Mouse (Mus musculus): Measurements from ENCODE around the gene Dusp10.

The Dusp10 gene

DNA sequence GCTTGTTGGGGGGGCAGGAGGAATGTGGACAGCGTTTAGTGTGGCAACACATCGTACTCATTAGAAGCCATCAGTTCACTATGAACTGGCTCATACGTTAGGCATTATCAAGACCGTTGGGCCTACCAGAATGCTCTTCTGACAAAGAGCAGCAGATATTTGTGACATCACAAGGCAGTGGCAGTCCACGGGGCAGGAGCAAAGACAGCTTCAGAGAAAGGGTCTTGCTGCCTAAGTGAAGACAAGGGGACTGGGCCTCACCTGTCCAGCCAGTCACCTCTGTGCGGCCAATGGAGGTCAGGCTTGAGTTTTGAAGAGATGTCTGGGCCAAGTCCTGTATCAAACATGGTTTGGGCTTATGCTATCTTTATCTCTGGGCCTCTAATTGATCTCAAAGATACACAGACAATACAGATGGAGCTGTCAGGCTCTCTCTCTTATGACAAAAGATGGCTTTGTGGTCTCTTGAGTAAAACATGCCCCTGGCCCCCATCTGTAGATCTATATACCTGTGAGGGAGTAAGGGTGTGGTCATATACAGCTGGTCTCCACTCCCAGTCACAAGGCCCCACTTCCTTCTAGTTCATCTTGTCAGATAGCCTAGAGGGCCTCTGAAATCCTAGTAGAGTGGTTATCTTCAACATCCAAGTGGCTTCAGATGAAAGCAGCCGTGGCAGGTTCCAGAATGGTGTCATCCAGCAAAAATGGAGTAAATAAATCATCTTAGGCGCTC lies 17.1 kb downstream of the Dusp10 start:
- DNase-seq (ENCODE audit: low spot score in 2 of 2): no peak

DNA sequence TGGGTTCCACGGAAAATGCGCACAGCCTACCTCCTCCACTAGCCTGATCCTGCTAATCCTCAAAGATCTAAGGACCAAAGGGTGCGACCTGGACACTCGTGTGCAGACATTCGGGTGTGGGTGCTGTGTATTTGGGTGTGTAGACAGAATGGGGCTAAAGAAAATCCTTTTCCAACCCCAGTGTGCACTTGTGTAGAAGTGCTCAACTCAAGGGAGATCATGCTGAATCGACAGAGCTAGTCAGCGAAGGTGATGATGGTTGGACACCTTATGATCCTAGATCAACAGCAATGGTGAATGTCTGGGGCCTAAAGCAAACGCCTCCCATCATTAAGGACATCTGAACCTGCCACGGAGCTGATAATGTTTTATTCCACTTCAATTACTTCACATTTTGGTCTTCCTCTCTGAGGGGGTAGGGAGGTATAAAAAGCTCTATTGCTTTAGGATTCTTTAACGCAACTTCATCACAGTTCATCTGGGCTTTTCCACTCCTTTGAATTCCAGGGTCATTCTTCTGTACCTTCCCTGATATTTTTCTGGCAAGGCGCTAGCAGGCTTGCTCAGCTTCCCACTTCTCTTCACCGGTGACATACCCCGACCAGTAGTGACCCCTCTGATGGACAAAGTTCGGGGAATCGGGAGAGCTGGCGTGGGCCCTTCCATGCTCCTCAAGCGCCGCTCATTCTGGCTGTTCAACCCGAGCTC lies 19.7 kb downstream of the Dusp10 start:
- no peak for DNase-seq (ENCODE audit: low spot score in 2 of 2)

GRCm38 (mm10) chr1:184033390-184034010 lies 20.4 kb downstream of the Dusp10 start:
- DNase-seq (ENCODE audit: low spot score in 2 of 2): peak; percentile 50 to 68

DNA sequence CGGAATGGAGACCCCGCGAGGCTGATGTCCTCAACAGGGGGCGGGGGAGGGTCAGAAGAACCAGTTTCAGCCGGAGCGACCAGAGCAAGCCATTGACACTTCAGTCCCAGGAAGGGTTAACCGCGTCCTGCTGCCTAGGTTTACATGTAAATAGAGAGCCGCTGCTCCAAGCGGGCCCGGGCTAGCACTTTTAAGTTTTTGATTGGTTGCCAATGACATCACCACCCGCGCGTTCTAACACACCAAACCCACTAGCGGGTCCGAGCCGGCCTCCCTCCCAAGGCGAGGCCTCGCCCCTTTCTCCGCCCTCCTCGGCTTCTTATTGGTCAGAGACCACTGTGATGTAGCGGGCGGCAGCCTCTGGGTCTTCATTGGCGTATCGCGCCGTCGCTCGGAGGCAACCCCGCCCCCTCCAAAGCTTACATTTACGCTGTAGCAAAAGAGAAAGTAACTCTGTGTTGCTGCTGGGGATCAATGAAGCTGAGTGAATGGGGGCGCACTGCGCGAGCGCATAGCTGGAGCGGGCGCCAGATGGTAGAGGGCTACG lies 21.0 kb downstream of the Dusp10 start, which contains the start of gene 1700056E22Rik:
1700056E22Rik (minus strand) TSS at position 291 of the 547 bp plus-strand sequence.
- peak; percentile 91 to 94 for DNase-seq (ENCODE audit: low spot score in 2 of 2)

- no peak for DNase-seq (ENCODE audit: low spot score in 2 of 2)
Observed at GRCm38 (mm10) chr1:184034741-184035181, 21.7 kb downstream of the Dusp10 start.

DNA sequence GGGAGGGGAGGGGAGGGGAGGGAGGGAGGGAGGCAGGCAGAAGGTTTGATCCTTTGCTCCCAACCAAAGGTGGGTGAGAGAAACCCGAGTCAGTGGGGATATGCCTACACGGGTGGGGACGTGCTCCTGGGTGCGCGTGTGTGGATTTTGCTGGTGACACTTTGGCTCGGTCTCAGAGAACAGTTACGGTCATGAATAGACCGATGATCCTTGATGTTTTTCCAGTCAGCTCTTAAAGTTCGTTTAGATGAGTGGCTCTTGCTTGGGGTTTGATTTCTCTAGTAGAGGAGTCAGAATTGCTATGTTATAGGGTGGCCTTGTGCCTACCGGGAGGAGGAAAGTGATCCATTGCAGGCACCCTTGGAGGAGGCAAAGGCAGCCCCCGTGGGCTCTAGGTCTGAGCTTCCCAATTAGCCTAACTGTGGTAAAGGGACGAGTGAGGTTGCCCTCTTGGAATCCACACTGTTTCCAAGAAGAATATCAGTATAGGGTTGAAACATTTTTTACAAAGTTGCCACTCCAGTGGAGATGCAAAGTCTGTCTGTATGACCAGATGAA lies 22.3 kb downstream of the Dusp10 start:
- DNase-seq (ENCODE audit: low spot score in 2 of 2): no peak

DNA sequence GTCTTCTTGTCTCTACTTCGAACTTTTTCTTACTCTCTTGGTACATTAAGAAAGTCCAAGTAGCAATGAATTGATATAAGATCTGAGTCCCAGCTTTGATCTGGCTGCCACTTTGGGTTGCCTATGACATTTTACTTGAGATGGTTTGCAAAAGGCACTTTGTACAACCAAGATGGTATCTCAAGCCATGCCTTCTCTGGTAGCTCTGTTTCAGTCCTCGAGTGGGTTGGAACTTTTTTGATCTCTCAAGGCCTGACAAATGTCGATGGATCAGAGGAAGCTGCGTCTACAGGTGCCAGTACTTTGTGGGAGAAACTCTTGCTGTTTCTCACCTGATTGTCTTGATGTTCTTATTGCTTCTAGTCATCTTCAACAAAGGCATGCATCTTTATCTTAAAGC lies 24.7 kb downstream of the Dusp10 start:
- no peak for DNase-seq (ENCODE audit: low spot score in 2 of 2)

DNA sequence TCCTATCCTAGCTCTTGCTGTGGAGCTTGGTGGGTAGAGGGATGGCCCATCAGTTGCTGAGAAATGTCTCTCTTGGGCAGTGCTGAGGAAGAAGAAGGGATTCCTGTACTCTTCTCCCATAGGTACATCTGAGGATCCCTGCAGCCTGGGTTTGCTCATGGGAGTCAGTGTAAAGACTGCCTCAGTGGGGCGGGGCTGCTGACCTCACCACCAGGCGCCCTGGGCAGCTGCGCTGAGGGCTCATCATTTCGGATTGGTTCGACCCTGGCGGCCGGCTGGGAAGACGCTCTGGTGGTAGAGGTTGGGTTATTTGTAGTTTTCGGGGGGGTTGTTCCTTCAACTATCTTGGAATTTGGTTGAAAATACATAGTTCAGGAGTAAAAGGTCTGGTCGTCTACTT lies 26.2 kb downstream of the Dusp10 start:
- no peak for DNase-seq (ENCODE audit: low spot score in 2 of 2)

GRCm38 (mm10) chr1:184040181-184040580 lies 27.1 kb downstream of the Dusp10 start:
- DNase-seq (ENCODE audit: low spot score in 2 of 2): no peak

DNA sequence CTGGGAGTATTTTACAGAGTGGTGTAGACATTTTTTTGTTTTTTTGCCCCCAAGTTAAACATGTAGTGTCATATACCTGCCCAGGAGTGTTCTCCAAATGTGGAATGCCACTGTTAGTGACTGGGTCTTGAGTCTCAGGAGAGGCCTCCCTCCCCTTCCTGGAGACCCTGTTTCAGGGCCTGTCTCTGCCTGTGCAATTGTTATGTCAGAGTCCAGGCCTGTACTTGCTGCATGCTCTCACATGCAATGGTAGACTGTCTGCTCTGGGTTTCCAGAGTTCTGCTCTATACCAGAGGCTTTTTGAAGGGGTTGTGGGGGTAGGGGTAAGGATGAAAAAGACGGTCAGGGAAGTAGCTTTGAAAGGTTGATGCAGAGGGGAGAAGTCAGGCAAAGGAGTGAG lies 27.8 kb downstream of the Dusp10 start:
- no peak for DNase-seq (ENCODE audit: low spot score in 2 of 2)

GRCm38 (mm10) chr1:184041778-184042573 lies 28.9 kb downstream of the Dusp10 start:
- no peak for DNase-seq (ENCODE audit: low spot score in 2 of 2)

DNA sequence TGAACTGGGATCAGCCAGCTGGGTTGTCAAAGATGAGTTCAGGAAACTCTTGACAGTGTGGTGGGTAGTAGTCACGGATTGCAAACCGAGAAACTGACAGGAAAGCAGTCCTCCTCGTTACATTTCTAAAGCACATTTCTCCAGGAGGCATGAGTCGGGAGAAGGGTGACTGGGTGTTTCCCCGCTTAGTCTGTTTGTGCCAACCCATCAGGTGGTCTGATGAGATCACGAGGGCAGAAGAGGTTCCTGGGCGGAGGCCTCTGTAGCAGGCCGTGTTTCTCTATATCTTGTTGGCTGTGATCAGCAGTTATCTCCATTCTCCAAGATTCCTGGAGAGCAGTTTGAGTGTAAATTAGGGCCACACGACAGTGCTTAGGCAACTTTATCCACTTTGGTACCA lies 29.6 kb downstream of the Dusp10 start:
- DNase-seq (ENCODE audit: low spot score in 2 of 2): no peak

DNA sequence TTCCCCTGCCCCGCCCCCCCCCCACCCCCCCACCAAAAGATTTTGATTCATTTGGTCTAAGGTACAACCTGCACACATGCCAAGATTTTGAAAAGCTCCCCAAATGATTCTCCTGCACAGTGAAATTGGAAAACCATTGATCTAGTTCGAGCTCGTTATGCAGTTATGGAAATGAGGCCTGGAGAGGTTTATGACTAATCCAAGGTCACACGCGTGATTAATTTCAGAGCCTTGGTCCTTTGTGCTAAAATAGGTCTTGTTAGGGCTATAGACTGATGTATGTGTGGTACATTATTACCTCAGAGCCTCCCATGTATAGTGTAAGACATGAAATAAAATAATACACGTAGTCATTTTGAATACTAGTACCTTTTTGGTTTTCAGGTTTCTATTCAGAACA lies 30.3 kb downstream of the Dusp10 start:
- DNase-seq (ENCODE audit: low spot score in 2 of 2): no peak

- DNase-seq (ENCODE audit: low spot score in 2 of 2): no peak
Observed at GRCm38 (mm10) chr1:184046070-184046677, 33.1 kb downstream of the Dusp10 start.

DNA sequence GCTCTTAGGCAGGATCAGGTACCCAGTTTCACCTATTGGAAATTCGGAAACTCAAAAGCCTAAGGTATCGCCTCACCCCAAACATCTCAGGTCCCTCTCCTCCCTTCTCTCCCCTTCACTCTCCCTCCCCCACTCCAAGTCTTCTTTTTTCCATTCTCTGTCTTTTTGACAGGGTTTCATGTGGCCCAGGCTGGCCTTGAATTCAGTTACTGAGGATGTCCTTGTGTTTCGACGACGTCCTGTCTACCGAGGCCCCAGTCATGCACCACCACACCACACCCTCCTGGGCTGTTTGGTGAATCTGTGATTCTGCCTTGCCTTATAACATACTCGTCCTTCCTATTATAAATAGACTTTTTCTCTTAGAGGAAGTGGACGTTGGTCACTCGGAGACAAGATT lies 34.7 kb downstream of the Dusp10 start:
- DNase-seq (ENCODE audit: low spot score in 2 of 2): no peak

DNA sequence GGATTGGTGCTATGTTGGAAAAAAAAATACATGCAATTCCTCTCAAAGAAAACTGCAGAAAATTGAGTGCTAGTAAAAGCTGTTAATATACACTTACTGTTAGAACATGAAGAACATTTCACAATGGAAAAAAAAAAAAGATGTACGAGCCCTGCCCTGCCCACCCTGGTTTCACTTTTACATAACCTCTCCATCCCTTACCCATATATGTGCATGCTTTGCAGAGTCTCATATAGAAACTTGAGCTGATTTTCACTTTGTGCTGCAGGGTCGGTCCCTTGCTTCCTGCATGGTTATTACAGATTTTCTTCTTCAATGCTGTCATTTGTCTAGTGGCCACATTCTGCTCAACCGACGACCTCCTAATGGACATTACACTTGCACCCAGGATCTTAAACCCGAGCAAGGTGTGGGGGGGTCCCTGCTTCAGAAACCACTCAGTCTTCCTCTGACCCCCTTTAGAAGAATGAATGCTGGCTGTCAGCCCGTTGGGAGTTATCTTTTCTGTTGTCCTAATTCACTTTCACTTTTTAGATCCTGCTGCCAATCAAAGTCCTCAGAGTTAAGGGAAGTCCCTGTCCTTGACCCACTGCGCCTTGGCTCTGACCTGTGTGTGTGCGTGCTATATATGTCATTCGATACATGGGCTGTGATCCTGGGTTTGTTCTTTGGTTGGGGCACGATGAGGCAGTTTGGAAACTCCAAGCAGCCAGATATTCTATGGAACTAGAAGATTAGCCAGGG lies 35.7 kb downstream of the Dusp10 start:
- DNase-seq (ENCODE audit: low spot score in 2 of 2): no peak

DNA sequence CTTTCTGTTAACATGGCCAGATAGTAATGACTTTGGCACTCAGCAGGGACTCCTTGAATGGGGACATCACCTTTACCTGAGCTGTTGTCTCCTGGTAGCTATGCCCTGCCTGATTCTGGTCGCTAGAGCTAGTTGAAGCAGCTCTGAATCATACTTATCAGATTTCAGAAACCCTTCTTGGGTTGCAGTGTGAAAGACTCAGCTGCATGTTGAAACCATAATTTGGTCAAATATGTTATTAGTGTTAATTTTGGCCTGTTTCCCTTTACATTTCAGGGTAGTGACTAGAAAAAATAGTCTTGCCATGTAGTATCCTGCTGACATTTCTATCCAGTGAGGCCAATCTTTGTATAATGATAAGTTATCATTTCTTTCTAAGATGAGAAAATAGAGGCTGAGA lies 38.2 kb downstream of the Dusp10 start:
- no peak for DNase-seq (ENCODE audit: low spot score in 2 of 2)

- no peak for DNase-seq (ENCODE audit: low spot score in 2 of 2)
Observed at GRCm38 (mm10) chr1:184051824-184052223, 38.7 kb downstream of the Dusp10 start.

GRCm38 (mm10) chr1:184052331-184052730 lies 39.2 kb downstream of the Dusp10 start:
- DNase-seq (ENCODE audit: low spot score in 2 of 2): no peak

DNA sequence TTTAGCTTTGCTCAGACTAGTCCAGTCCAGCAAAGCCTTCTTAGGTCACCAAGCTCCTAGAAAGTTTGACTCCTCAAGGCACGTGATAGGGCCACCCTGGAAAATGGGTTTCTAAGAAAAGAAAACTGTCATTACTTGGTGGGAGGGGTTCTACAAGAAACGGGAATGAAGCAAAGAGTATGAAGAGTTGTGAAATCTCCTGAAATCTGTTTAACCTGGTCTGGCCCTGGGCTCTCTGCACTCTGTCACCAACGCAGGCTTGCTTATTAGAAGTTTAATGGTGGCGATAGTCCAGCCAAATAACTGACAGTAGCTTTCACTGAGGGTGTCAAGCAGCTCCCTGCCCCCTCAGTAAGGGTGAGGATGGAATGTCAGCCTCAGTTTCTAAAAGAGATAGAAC lies 40.0 kb downstream of the Dusp10 start:
- no peak for DNase-seq (ENCODE audit: low spot score in 2 of 2)
